Mouse (Mus musculus) neural tube, embryonic 14.5 days (tissue): ENCODE measurements around the gene Map10. TPM values are rescaled to one million over a fixed set of nuclear protein-coding genes. Genes with fewer than 3 reads are reported as not detected.

Source experiments
- ATAC-seq: fragments of 200-750 bp; cut with Nextera tagmentation; 2 replicates; pipeline ENCODE4 v1.8.0; 2017; ENCODE audit warnings: low read depth, mild to moderate bottlenecking, moderate TSS enrichment, moderate library complexity
- H3K27ac ChIP-seq: fragments of 300-500 bp; sonication (generic); 2 replicates; pipeline ENCODE4 v1.5.1; 2014; ENCODE audit warnings: low read depth, mild to moderate bottlenecking, control low read depth, low read length, moderate library complexity, mixed read lengths
- H3K27me3 ChIP-seq: fragments of 300-500 bp; sonication (generic); 2 replicates; pipeline ENCODE4 v1.6.1; 2014; ENCODE audit warnings: low read length; ENCODE audit not compliant: control insufficient read depth, insufficient read depth
- H3K36me3 ChIP-seq: fragments of 300-500 bp; sonication (generic); 2 replicates; pipeline ENCODE4 v1.6.1; 2014; ENCODE audit warnings: low read length, mixed read lengths; ENCODE audit not compliant: control insufficient read depth, insufficient read depth
- H3K4me1 ChIP-seq: fragments of 300-500 bp; sonication (generic); 2 replicates; pipeline ENCODE4 v1.6.1; 2014; ENCODE audit warnings: low read length; ENCODE audit not compliant: control insufficient read depth, insufficient read depth
- H3K4me2 ChIP-seq: fragments of 300-500 bp; sonication (generic); 2 replicates; pipeline ENCODE4 v1.6.1; 2014; ENCODE audit warnings: mild to moderate bottlenecking, low read depth, low read length, control low read depth
- H3K4me3 ChIP-seq: fragments of 300-500 bp; sonication (generic); 2 replicates; pipeline ENCODE4 v1.5.1; 2014; ENCODE audit warnings: low read depth, low read length, control low read depth, mixed read lengths
- H3K9ac ChIP-seq: fragments of 300-500 bp; sonication (generic); replicated peaks from 2 replicates; pipeline ENCODE4 v1.6.1; 2014; ENCODE audit warnings: low read depth, mild to moderate bottlenecking, control low read depth, low read length, mixed read lengths
- H3K9me3 ChIP-seq: fragments of 300-500 bp; sonication (generic); 2 replicates; pipeline ENCODE4 v1.6.1; 2016; ENCODE audit warnings: low read length; ENCODE audit not compliant: control insufficient read depth
- WGBS: fragments of 180-500 bp; shearing (Covaris S2); extraction: QIAGEN DNeasy Blood & Tissue Kit; methylation state at CpG from one replicate; pipeline ENCODE4 v1.1.7; 2014; 5-methylcytosine and 5-hydroxymethylcytosine counted together
- polyA plus RNA-seq: library from polyadenylated mRNA; unstranded; fragments of >200 nt; fragmentation: Nextera tagmentation; extraction: Ambion mirVana; gene quantifications from 2 replicates; pipeline ENCODE4 v1.2.1, GENCODE M21; 2014

The Map10 gene
- polyA plus RNA-seq, 1 experiment from 2014 or later, result 8.1 TPM

DNA sequence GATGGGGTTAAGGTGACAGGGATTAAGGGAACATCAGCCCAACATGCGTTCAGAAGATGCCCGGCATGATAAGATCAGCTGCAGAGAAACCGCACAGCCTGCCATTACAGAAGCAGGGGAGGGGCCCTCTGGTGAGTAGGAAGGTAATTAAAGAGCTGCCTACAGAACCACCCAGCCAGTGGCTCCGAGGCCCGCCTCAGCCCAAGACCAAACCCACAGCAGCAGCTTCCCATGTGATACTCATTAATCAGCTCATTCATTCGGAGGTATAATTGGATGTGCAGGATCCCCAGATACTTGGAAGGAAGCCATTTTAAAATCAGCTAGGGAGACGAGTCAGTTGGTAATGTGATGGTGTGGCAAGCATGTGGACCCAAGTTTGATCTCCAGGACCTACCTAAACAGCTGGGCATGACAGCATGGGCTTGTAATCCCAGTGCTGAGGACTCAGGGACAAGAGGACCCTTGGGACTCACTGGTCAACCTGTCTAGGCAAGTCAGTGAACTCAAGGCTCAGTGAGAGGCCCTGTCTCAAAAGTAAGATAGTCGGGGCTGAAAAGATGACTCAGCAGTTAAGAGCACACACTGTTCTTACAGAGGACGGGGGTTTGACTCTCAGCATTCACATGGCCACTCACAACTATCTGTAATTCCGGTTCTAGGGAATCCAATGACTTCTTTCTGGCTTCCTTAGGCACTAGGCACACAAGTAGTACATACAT is 23.7 kb upstream of the Map10 start:
- Histone ChIP-seq H3K9me3 (no peaks in the 10 kb centered on the region), H3K27me3 (no peaks in the 10 kb centered on the region), H3K27ac (no peak overlapping the region), H3K9ac (no peak overlapping the region), H3K4me3 (no peak overlapping the region), H3K36me3 (no peaks in the 10 kb centered on the region), H3K4me1 (peaks cover 5% of the 10 kb centered on the region), H3K4me2 (no peak overlapping the region)
- no peak for ATAC-seq
- 58% methylated on average over 10 of the region's 10 CpGs for WGBS

DNA sequence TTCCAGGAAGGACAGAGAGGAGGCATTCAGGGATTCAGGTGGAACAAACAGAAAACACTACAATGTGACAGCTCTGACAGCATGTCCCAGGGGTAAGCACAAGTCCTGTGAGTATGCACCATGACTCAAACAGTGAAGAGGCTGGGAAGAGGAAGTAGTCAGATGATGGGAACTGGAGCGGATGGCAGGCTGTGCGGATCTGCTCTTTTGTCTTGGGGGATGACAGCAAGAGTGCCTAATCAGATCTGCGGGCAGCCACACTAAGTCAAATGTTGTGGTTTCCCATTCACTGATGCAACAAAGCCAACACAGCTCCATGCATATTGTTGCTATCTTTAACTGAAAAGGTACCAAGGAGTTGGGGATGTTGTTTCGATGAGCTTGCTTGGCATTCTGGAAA is 20.2 kb upstream of the Map10 start:
- WGBS, result 89% methylated on average over 4 of the region's 4 CpGs
- Histone ChIP-seq H3K36me3 (no peaks in the 10 kb centered on the region), H3K9me3 (no peaks in the 10 kb centered on the region), H3K27ac (no peak overlapping the region), H3K27me3 (no peaks in the 10 kb centered on the region), H3K4me2 (no peak overlapping the region), H3K4me1 (no peaks in the 10 kb centered on the region), H3K4me3 (no peak overlapping the region), H3K9ac (no peak overlapping the region)
- no peak for ATAC-seq

DNA sequence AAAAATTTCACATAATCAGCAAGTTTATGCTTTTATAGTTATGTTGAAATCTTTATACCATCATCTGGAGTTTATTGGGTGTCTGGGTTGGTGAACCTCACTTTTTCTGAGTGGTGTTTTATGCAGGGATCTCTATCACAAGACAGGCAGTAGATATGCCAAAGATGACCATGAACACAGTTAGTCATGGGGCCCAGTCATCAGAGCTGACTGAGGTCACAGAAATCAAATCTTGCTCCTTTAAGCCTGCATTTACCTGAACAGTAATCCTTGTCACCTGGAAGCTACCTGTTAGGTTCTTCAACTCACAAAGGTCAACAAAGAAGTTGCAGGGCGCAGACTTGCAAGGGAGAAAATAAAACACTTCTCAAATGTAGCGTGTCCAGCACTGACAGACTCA is 14.8 kb upstream of the Map10 start:
- Histone ChIP-seq H3K27me3 (no peaks in the 10 kb centered on the region), H3K9me3 (no peaks in the 10 kb centered on the region), H3K36me3 (no peaks in the 10 kb centered on the region), H3K27ac (no peak overlapping the region), H3K4me2 (no peak overlapping the region), H3K4me3 (no peak overlapping the region), H3K9ac (no peak overlapping the region), H3K4me1 (no peaks in the 10 kb centered on the region)
- no peak for ATAC-seq
- WGBS, result 84% methylated on average over 2 of the region's 2 CpGs

DNA sequence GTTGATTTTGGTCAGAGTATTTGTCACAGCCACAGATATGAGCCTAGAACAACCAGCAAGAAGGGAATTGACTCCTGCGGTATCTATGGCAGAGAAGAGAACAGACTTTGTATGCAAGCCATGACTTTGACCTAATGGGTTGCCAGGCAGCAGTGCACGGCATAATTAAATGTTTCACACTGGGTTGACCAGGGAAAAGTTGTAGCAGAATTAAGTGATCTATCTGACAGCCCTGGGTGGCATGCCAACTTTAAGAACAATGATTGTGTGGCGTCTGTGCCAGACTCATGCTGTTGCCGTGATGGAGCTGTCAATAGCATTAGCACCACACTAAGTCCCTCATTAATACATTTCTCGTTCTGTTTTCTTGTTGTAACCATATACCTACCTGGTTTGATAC is 11.1 kb upstream of the Map10 start:
- H3K36me3 ChIP-seq, result no peaks in the 10 kb centered on the region
- 37% methylated on average over 5 of the region's 5 CpGs for WGBS
- H3K4me2 ChIP-seq, result no peak overlapping the region
- H3K9ac ChIP-seq, result no peak overlapping the region
- H3K27ac ChIP-seq, result no peak overlapping the region
- H3K4me1 ChIP-seq, result no peaks in the 10 kb centered on the region
- H3K9me3 ChIP-seq, result no peaks in the 10 kb centered on the region
- ATAC-seq, result peak; percentile 70; the same call in 1 of the 2 replicates
- no peak overlapping the region for H3K4me3 ChIP-seq
- H3K27me3 ChIP-seq, result no peaks in the 10 kb centered on the region

DNA sequence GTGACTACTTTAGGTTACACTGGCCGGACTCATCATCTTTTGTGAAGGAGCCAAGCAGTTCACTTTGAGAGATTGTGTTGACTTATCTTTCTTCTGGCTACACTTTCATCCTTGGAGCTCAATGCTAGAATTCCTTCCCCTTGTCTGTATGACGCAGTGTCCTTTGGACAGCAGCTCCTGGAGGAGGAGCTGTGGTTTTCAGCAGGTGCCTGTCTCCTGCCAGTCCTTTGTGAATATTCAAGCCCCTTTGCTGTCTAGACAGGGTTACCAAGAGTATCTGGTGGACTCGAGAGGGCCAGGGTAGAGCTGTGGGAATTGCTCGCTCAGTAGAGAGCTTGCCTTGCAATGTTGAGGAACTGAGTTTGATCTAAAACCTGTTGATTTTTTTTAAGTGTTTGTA is 10.7 kb upstream of the Map10 start:
- no peak overlapping the region for H3K4me3 ChIP-seq
- no peak overlapping the region for H3K9ac ChIP-seq
- ATAC-seq, result peak; percentile 60; the same call in 1 of the 2 replicates
- no peaks in the 10 kb centered on the region for H3K27me3 ChIP-seq
- no peaks in the 10 kb centered on the region for H3K36me3 ChIP-seq
- H3K9me3 ChIP-seq, result no peaks in the 10 kb centered on the region
- 52% methylated on average over 4 of the region's 4 CpGs for WGBS
- H3K4me1 ChIP-seq, result no peaks in the 10 kb centered on the region
- no peak overlapping the region for H3K27ac ChIP-seq
- no peak overlapping the region for H3K4me2 ChIP-seq

DNA sequence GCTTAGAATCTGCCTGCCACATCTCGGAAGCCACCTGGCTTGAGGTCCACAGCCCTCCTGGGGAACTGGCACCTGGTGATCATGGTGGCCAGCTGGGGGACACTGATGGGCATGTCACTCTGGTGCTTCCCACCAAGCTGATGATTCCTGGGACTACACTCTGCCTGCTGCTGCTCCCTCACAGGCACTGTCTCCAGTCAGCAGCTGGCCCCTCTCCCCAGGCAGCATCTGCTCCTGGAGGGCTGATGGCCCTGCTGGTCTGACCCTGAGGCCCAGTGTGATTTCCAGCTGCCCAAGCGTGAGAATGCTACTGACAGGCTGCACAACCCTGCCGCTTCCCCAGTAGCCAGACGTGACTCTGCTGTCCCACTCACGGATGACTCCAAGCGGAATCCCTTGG is 9.2 kb upstream of the Map10 start:
- Histone ChIP-seq H3K27ac (no peak overlapping the region), H3K36me3 (no peaks in the 10 kb centered on the region), H3K9ac (no peak overlapping the region), H3K4me2 (no peak overlapping the region), H3K4me3 (no peak overlapping the region), H3K9me3 (no peaks in the 10 kb centered on the region), H3K4me1 (no peaks in the 10 kb centered on the region), H3K27me3 (no peaks in the 10 kb centered on the region)
- no peak for ATAC-seq
- 55% methylated on average over 6 of the region's 6 CpGs for WGBS

DNA sequence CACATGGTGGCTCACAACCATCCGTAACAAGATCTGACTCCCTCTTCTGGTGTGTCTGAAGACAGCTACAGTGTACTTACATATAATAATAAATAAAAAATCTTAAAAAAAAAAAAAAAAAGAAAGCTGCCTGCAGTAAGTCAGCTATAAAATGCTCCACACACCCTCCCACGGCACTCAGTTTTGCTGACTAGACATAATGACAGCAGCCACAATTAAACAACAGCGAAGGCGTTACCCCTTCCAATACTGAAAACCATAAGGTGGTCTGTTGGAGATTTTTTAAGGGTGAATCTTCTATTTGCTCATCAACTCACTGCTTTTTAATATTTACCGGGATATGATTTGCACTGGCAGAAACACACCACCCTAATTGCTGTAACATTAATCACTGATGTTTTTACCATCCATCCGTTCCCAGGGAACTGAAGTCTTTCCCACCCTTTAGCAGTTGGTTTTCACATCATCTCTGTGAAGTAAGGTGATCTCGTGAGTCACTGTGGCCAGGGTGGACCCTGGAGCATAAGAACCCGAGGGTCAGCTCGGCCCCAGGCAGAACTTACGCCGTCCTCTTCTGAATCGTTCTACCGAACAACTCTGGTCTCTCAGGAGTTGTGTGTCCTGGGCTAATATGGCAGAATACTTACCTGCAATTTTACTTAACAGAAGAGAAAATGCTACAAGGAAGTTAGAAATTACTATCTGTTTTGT is 7.5 kb upstream of the Map10 start:
- H3K4me3 ChIP-seq, result no peak overlapping the region
- H3K9ac ChIP-seq, result no peak overlapping the region
- 89% methylated on average over 12 of the region's 13 CpGs for WGBS
- H3K9me3 ChIP-seq, result no peaks in the 10 kb centered on the region
- H3K27ac ChIP-seq, result no peak overlapping the region
- H3K27me3 ChIP-seq, result no peaks in the 10 kb centered on the region
- H3K4me2 ChIP-seq, result no peak overlapping the region
- no peak for ATAC-seq
- no peaks in the 10 kb centered on the region for H3K4me1 ChIP-seq
- no peaks in the 10 kb centered on the region for H3K36me3 ChIP-seq

DNA sequence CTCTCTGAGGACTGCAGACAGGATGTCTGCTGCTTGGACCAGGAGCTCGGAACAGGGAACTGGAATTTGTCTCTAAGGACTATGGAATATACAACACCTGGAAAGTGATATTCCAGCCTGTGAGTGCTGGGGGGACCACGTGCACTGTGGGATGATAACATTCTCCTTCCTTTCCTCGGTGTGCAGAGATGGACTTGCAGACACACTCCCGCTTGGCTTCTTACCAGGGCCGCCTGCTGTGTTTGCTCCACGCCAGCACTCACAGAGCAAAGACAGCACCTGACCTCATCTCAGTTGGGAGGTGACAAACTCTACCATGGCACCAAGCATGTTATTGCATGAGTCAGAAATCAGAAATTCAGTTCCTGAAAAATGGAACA is 7.0 kb upstream of the Map10 start:
- Histone ChIP-seq H3K4me3 (no peak overlapping the region), H3K27ac (no peak overlapping the region), H3K4me1 (no peaks in the 10 kb centered on the region), H3K27me3 (no peaks in the 10 kb centered on the region), H3K4me2 (no peak overlapping the region), H3K9me3 (no peaks in the 10 kb centered on the region), H3K9ac (no peak overlapping the region), H3K36me3 (no peaks in the 10 kb centered on the region)
- 70% methylated on average over 6 of the region's 6 CpGs for WGBS
- ATAC-seq, result no peak

DNA sequence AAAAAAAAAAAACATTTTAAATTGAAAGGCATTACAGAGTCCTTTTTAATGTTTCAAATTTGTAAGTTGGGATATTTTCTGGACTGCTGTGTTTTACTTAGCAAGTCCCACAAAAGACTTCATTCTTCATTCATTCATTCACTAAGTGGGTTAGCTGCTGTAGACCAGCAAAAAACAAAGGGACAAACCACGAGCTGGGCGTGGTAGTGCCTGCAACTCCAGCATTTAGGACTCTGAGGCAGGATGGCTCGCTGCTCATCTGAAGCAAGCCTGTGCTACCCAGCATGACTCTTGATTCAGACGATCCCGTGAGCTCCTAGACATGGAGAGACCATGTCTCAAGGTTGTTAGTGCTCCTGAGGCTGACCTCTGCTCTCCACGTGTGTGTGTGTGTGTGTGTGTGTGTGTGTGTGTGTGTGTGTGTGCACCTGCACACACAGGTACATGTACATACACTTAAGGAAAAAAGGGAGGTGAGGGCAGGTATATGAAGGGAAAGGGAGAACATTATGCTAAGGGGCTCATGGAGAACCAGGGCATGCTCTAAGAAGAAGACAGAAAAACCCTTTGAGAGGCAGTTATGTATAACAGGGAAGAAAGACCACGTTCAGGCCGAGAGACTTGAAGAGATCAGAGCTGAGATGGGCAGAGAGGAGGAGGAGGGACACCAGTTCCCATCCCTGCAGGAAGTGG is 4.3 kb upstream of the Map10 start:
- no peak overlapping the region for H3K4me2 ChIP-seq
- WGBS, result 54% methylated on average over 8 of the region's 8 CpGs
- no peaks in the 10 kb centered on the region for H3K36me3 ChIP-seq
- no peak overlapping the region for H3K9ac ChIP-seq
- no peak overlapping the region for H3K27ac ChIP-seq
- peaks cover 4% of the 10 kb centered on the region for H3K4me1 ChIP-seq
- no peaks in the 10 kb centered on the region for H3K9me3 ChIP-seq
- no peak for ATAC-seq
- H3K27me3 ChIP-seq, result no peaks in the 10 kb centered on the region
- H3K4me3 ChIP-seq, result no peak overlapping the region
